Mouse (Mus musculus) cerebellum, postnatal 25 days (tissue): ENCODE results near the gene Mycl.
"Not testable (repeated sequence)": the region's sequence is repeated elsewhere in the genome, so short reads cannot be mapped to it uniquely, and the experiment has no call there.

Experiments
- DNase-seq, 2 experiments: peaks; one replicate each; pipeline ENCODE4 v3.0.0; 2021; ENCODE audit warnings: mixed read lengths in 2 of 2

Mycl gene

DNA sequence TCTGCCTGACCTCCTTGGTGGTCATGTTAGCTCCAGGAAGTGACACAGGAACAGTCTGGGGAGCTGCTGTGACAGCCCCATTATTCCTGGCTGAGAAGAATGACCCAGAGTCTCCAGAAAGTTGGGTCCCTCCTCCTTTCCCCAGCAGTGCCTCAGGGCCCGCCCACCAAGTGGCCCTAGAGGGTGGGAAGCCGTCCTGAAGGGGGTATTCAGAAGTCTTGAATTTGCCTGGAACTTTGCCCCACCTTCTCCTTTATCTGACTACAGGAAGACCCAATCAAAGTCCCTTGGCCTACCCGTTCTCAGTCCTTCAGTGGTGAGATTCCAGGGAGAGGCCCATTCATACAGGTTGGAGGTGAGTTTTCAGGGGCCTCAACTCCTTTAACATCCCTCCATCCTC is 13.5 kb upstream of the Mycl start:
- no peak for DNase-seq

DNA sequence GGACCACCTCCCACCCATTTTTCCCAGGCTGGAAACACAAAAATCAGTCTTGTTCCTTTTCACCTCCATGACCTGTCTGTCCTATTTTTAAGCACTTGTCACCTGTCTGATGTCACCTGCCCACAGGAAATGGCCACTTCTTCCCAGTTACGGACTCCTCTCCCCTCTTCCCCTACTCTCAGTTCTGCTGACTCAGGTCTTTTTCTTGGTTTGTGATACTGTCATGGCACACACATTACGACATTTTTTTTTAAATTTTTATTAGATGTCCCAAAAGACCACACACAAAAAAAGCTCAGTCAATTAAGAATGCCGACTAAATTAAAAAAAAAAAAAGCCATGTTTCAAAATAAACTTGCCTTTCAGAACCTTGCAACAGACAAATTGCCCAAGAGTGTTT is 12.9 kb upstream of the Mycl start:
- no peak for DNase-seq

DNA sequence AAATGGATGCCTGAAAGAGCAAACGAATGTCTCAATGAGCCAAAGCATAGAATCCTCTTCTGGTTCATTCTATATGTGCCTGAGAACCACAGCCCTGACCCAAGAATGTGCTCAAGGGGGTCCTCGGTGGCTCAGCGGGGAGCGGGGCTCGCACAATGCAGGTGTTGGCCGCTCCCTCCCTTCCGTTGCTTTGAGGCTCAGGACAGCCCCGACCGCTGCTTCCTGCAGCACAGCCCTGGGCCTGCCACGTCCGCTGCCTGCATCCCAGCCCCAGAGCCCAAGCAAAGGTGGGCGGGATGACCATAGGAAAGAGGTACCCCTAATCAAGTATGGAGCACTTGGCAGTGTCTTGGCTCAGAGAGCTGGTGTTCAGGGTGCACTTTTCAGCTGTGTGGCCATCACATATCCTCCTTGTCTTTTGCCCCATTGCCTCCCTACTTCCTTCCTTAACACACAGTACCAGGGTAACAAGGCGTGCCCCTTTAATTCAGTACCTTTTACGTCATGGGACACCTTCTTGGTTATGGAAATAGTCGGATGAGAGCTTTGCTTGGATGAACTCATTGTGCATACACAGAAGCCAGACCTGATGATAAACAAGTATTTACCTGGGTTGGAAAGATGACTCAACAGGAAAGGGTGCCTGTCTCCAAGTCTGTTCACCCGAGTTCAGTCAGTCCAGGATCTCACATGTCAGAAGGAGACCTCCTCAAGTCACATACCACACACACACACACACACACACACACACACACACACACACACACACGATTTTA is 11.8 kb upstream of the Mycl start:
- no peak for DNase-seq

GRCm38 (mm10) chr4:122985110-122985509 is 10.3 kb upstream of the Mycl start:
- DNase-seq, result peak; percentile 25 to 60

- DNase-seq, result no peak
Observed at GRCm38 (mm10) chr4:122987421-122987820, 8.0 kb upstream of the Mycl start.

DNA sequence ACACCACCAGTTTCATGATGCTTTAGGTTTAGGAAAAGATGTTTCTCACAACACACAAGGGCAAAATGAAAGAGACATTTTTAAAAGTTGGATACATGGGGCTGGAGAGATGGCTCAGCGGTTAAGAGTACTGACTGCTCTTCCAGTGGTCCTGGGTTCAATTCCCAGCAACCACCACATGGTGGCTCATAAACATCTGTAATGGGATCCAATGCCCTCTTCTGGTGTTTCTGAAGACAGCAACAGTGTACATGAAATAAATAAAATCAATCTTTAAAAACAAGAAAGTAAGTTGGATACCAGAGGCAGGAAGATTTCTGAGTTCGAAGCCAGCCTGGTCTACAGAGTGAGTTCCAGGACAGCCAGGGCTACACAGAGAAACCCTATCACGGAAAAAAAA is 7.4 kb upstream of the Mycl start:
- DNase-seq, result not testable (repeated sequence)

- DNase-seq, result no peak
Observed at GRCm38 (mm10) chr4:122991177-122991576, 4.3 kb upstream of the Mycl start.

DNA sequence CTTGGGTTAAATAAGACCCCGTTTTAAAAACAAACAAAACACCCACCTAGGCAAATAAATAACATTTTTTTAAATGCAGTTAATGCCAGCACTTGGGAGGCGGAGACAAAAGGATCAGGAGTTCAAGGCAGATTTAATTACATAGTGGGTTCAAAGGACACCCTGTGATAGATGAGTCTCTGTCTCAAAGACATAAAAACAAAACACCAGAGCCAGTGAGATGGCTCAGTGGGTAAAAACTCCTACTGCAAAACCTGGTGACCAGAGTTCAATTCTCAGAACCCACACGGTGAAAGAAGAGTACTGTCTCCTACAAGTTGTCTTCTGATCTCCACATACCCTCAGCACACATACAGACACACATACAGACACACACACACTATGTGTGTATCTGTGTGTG is 3.2 kb upstream of the Mycl start:
- DNase-seq, result no peak

- DNase-seq, result peak; percentile 34 to 44
Observed at GRCm38 (mm10) chr4:122996221-122996617, 767 bp downstream of the Mycl start.

- DNase-seq, result peak; percentile 23 to 30
Observed at GRCm38 (mm10) chr4:122996618-122997381, 1.3 kb downstream of the Mycl start.

- peak; percentile 52 to 73 for DNase-seq
Observed at GRCm38 (mm10) chr4:122998537-122999262, 3.2 kb downstream of the Mycl start.

GRCm38 (mm10) chr4:122999263-122999691 is 3.8 kb downstream of the Mycl start:
- DNase-seq, result no peak

DNA sequence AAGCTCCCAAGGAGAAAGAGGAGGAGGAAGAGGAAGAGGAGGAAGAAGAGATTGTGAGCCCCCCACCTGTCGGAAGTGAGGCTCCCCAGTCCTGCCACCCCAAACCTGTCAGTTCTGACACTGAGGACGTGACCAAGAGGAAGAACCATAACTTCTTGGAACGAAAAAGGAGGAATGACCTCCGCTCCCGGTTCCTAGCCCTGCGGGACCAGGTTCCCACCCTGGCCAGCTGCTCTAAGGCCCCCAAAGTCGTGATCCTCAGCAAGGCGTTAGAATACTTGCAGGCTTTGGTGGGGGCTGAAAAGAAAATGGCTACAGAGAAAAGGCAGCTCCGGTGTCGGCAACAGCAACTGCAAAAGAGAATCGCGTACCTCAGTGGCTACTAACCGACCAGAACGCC is 4.7 kb downstream of the Mycl start:
- no peak for DNase-seq

- DNase-seq, result peak; percentile 24 to 42
Observed at GRCm38 (mm10) chr4:123000617-123001342, 5.3 kb downstream of the Mycl start.

- no peak for DNase-seq
Observed at GRCm38 (mm10) chr4:123005054-123005966, 9.9 kb downstream of the Mycl start.

- DNase-seq, result not testable (repeated sequence)
Observed at GRCm38 (mm10) chr4:123012501-123012900, 17.0 kb downstream of the Mycl start.

GRCm38 (mm10) chr4:123013346-123013945 is 18.0 kb downstream of the Mycl start:
- DNase-seq, result no peak

DNA sequence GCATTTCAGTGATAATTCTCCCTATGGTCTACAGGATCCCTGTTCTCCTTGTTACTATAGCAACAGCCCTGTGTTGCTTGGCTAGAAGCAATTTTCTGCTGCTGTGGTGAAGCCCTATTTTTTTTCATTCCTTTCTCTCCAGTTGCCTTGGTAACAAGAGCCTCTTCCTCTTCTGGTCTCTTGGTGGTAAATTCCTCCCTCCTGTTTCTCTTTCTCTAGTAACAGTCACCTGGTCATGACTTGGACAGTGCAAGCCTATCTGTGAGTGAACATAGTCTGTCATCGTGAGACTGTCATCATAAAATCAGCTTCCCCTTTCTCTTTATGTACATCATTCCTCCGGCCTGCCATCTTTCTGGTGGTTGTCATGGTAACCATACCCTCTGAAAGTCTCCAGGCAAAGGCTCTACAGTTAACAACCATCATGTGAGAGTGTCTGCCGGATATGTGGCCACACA is 18.5 kb downstream of the Mycl start:
- no peak for DNase-seq

- DNase-seq, result no peak
Observed at GRCm38 (mm10) chr4:123014501-123015282, 19.2 kb downstream of the Mycl start.

DNA sequence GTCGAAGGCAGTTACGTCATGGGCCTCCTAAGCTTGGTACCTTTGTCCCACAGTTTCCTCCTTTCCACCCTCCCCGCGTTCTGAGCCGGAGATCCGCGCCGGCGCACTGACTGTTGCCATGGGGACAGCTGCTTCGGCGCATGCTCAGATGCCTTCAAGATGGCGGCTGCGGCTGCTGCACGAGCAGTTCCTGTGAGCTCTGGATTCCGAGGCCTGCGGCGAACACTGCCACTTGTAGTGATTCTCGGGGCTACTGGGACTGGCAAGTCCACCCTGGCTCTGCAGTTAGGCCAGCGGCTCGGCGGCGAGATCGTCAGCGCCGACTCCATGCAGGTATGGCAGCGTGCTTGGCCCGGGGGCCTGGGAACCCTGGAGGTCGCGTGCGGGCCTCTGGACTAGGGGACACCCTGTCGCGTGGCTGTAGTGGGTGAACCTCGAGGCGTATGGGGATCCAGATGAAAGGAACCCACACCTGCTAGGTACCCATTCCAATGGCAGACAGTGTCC is 21.1 kb downstream of the Mycl start, which contains the start of gene Trit1:
Gene Trit1 (plus strand): TSS at position 147 of the 507 bp plus-strand sequence.
- DNase-seq, result peak; percentile 94 to 96
